Mouse (Mus musculus) c-Kit-positive CD71-positive TER-119-negative erythroid progenitor cells, embryonic 14.5 days (primary cell): Measurements from ENCODE around the gene Rcan3.

Source experiments
- DNase-seq: peaks from one replicate; pipeline ENCODE4 v3.0.0-alpha.2; 2013; ENCODE audit warnings: low read depth

Rcan3 gene

DNA sequence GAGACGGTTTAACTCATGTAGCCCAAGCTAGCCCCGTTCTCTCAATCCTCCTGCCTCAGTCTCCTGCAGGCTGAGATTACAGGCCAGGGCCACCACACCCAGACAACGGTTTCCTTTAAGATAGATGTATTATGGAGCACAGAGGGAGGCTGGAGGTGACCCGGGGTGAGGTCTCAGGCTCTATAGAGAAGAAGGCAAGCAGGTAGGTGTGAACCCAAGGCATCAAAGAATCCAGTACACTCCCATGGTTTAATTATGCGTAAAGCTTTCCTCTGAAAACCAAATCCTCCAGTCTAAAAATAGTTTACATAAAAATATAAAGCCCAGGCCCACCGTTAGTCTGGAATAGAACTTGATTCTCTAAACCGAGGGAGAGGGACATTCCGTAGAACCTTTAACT is 20.2 kb downstream of the Rcan3 start:
- DNase-seq = no peak

DNA sequence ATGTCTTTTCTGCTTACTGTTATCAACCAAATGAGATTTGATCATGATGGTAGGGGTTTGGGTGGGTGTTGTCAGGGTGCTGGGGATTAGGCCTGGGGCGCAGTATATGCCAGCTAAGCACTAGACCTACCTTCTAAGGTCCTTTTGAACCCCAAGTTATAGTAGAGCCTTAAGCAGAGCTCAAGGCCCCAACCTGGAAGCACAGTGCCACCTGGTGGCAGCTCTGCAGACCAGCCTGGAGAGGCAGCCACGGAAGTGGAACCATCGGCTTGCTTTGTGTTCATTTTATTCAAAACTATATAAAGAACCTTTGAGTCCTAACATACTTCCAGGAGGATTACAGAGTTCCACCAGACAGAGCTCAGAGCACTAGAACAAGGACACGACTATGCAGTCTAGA is 22.0 kb downstream of the Rcan3 start:
- peak; percentile 63 for DNase-seq

DNA sequence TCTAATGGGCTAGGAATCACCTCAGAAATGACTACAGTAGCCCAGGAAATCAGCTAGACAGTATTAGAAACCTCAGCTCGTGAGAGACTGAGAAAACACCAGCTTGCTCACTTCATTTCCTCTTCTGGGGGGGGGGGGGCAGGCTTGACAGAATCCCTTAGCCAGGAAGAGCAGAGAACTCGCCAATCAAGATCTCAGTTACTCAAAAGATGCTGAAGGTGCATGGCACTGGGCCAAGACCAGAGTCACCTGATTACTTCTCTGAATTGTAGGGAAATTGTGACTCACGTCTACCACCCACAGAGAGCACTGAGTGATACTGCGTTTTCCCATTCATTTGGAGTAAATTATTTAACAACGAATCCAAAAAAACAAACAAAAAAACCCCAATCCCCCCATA is 27.5 kb downstream of the Rcan3 start:
- DNase-seq = no peak

DNA sequence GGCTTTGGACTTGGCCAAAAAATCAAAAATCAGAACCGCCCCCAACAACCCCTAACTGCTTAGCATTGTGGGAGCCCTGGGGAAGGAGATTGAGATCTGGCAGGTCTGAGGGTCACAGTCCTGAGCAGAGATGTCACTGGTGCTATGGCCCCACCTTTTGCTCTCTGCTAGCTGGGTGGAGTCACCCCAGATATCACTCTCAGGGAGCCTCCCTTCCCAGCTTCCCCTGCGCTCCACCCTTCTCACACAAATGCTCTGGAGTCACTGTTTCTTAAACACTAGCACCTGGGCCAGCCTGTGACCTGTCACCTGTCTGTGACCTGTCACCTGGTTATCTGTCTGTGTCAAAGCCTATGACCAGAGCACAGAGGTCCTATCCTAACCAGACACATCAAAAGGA is 28.7 kb downstream of the Rcan3 start:
- peak; percentile 54 for DNase-seq

DNA sequence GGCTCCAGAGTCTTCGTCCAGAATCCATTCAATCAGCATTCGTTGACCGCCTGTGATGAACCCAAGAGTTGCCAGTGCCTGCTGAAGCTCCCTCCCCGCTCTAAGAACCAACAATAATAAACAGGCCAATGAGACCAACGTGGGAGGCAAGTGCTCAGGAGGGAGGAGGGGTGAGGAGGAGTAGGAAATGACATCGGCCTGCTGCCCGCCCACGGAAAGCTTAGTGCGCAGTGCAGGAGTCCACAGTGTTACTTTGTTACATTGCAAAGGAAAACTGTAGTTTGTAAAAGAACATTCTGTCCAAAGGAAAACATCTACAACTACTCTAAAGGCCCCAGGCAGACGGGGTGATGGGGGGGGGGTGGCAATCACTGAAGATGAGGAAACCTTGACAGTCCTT is 29.6 kb downstream of the Rcan3 start:
- DNase-seq = no peak

DNA sequence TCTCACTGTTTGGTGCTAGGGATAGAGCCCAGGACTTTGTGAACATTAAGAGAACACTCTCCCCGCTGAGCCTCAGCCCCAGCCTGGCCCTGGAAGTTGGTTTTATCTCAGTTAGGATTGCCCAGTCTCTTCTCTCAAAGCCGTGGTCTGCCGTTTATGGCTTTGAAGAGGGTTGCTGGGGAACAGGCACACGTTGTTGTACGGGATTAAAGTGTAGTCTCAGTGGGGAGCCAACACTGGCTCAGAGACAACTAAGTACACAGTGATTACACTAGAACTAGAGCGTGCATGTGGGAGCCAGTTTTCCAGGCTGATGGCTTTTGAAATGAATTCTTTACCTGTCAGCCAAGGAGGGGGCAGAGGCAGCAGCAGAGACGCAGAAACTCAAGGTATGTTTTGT is 31.8 kb downstream of the Rcan3 start:
- no peak for DNase-seq

DNA sequence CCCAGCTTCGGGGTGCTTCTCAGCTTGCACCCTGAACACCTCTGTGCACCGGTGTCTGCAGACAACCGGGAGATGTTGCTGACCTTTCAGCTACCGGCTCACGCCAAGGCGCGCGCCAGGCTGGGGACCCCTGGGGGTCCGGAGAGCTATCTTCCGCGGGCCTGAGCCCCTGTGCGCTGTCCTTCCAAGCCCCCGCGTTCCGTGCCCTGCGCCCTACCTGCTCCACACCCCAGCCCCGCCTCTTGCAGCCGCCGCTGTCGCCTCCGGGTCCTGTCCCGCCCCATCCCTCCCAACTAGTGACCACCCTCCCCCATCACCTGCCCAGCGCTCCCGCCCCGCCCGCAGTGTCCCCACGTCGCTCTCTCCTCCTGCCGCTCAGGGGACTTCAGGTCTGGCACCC is 35.7 kb downstream of the Rcan3 start, which contains the start of gene Ncmap:
Gene Ncmap (minus strand): TSS at position 237 of the 400 bp plus-strand sequence.
- no peak for DNase-seq

DNA sequence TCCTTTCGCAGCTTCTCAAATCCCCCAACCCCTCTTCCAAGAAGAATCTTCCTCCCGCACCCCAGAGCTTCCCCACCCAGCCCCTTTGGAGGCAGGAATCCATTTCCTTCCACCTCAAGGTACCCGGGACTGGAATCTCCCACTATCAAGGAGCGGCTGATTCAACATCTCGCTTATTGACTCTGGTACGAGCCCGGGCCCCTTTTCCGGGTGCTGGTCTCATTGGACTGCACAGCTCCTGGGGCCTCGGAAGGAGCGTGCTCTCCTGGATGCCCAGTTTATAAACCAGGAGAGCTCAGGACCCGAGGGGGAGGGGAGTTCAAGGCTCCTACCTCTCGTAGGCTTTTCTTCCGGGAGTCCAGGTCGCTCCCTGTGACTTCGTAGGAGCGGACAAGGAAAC is 36.1 kb downstream of the Rcan3 start:
- no peak for DNase-seq

DNA sequence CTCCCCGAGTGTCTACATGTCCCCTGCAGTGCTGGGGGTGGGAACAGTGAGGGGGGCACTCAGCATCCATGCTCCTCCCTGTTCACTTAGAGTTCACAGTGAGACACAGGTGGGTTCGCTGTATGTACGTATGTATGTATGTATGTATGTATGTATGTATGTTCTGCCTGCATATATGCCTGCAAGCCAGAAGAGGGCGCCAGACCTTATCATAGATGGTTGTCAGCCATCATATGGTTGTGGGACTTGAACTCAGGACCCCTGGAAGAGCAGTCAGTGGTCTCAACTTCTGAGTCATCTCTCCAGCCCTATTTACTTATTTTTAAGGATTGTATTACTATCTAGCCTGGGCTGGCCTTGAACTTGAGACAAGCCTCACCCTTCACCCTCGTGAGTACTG is 37.4 kb downstream of the Rcan3 start:
- DNase-seq = no peak

DNA sequence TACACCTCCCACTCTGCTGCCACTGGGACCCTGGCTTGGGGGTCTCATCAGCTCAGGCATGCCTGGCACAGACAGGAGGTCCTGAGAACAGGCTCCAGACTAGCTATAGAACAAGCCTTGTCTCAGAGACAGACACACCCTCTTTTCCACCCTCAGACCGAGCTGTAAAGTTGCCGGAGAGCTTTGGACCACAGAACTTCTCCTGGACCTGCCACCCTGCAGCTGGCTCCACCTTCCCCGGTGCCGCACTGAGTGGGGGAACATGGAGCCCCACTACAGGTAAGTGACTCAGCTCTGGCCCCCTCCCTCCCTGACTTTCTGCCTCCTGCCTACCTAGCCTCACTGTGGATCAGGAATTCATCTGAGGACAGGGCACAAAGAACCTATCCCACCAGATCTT is 38.3 kb downstream of the Rcan3 start:
- DNase-seq = no peak

DNA sequence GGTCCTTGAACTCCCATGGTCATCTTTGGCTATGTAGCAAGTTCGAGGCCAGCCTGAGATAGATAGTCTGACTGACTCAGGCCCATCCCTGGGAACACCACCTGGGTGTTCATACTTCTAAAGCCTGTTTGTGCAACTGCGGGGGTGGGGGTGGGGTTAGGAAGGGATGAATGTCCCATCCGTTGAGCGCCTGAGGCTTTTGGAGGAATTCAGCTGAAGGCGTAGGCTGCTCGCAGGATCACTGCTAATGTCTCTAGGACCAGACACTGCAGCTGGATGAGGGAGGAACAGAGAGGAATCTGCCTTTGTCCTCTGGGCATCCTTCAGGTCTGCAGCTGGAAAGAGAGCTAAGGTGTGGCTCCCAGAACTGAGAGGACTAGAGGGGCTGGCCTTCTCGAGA is 39.0 kb downstream of the Rcan3 start:
- DNase-seq = no peak

DNA sequence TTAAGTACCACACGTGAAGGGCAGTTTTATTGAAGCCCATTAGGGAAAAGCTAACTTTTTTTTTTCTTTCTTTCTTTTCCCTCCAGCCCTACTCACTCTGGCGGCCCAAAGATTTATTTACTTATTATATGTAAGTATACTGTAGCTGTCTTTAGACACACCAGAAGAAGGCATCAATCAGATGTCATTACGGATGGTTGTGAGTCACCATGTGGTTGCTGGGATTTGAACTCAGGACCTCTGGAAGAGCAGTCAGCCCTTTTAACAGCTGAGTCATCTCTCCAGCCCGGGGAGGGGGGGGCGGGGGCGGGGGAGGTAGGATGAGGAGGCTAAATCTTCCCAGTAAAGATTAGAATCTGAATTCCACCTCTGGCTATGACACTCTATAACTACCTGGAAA is 40.3 kb downstream of the Rcan3 start:
- no peak for DNase-seq

DNA sequence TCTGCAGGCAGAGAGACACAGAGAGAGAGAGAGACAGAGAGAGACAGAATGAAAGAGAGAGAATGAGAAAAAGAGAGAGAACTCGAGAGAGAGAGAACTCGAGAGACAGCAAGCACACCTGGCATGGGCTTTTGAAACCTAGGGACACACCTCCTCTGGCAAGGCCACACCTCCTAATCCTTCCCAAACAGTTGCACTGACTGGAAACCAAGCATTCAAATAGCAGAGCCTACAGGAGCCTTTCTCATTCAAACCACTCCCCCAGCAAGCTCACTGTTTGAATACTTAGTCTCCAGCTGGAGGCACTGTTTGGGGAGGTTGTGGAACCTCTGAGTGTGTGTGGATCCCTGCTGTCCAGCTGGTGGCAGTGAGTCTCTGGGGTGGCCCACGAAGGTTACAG is 40.9 kb downstream of the Rcan3 start:
- DNase-seq = no peak

DNA sequence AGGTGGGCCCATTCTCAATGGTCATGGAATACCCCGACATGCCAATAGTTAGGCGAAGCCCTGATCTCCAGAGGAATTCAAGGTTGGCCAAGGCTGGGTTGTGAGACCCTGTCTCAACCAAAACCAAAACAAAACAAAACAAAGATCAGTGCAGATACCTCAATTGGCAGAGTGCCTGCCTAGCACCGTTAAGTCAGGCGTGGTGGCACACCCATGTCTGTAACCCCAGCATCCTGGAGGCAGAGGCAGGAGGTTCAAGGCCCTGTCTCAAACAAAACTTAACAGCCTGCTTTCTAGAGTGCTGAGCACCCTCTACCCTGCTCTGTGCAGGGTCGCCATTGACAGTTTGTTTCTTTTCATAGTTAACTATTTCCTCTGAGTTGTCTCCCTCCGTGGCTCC is 42.6 kb downstream of the Rcan3 start:
- no peak for DNase-seq

DNA sequence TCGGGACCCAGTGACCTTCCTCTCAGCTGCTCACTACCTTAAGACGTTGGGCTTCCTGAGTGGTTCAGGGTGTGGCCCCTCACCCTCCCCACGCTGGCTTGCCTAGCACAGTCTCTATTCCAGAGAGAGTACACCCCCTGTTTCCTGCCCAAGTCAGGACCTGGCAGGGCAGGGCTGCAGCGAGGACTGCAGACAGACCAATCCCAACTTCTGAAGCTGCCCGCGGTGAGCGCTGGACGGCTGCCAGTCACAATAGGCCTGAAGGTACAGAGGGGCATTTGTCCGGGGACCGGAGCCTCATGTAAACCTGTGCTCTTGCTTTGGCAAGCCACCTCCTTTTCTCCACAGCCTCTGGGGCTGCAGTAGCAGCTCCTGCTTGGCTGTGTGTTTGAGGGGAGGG is 48.0 kb downstream of the Rcan3 start:
- DNase-seq = no peak

DNA sequence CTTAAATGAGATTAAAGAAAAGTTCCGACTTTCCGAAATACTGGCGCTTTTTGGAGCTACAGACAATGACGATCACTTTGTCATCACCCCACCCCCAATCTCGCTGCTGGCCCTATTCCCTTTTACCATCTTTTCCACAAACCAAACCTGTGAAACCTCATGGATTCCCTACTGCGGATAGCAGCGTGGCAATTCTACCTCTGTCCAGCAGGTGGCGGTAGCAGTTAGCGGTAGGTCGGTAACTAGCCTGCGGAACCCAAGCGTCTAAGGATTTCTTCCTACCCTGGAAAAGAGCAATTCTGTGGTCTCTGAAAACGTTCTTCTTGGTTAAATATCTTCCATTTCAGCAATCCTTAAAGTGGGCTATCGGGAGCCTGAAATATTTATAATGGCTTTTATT is 51.3 kb downstream of the Rcan3 start:
- peak; percentile 62 for DNase-seq

DNA sequence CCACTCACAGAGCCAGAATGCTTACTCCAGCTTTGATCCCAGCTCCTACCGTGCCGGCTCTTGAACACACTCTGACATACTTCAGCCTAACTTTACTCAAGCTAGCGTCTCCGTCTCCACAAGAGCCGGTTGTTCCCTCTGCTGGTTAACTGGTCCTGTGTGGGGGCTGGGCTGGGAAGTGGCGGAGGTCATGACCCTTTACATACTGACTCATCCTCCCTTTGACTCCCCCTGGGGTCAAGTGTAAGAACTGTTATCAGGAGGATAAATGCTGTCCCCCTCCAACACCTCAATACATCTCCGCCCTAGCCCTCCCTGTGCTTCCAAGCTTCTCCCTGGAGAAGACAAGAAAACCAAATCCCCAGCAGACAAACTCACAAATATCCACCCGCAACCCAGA is 52.3 kb downstream of the Rcan3 start:
- no peak for DNase-seq

DNA sequence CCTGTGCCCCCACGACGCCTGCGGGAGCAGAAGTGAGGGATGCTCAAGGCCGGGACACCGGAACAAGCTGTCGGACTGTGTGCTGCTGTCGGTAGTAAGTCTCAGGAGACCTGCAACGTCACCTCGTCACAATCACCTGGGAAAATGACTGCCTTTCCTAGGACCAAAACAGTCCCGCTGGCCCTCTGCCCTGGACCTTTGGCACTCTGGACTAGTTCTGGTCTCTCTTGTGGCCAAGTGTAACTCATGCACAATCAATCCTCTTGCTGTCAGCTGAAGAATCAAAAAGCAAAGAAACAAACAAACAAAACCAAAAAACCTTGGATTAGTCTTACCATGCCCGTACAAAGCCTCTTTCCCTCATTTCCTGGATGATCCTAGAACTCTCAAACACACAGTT is 56.4 kb downstream of the Rcan3 start:
- DNase-seq = no peak

DNA sequence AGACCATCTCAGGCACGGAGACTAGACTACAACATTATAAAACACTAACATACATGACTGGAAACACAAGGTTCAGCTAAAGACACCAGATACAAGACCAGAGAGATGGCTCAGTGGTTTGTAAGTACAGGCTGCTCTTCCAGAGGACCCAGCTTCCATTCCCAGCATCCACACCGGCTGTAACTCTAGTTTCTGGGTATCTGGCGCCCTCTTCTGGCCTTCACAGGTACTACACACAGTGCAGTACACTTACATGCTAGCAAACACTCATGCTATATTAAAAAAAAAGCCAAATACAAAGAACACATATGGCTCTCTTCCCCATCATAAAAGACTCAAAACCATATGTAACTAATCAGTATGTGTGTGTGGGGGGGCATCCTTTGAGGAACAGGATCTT is 58.2 kb downstream of the Rcan3 start:
- no peak for DNase-seq

DNA sequence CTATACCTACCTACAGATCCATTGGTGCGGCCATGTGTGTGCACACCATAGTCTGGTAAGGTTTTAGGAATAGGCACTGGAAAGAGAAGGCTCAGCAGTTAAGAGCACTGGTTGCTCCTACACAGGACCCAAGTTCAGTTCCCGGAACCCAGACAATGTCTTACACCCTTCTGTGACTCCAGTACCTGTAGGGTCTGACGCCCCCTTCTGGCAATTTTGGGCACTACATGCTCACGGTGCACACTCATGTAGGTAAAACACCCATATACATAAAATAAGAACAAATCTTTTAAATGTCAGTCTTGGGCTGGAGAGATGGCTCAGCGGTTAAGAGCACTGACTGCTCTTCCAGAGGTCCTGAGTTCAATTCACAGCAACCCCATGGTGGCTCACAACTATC is 60.4 kb downstream of the Rcan3 start:
- no peak for DNase-seq

DNA sequence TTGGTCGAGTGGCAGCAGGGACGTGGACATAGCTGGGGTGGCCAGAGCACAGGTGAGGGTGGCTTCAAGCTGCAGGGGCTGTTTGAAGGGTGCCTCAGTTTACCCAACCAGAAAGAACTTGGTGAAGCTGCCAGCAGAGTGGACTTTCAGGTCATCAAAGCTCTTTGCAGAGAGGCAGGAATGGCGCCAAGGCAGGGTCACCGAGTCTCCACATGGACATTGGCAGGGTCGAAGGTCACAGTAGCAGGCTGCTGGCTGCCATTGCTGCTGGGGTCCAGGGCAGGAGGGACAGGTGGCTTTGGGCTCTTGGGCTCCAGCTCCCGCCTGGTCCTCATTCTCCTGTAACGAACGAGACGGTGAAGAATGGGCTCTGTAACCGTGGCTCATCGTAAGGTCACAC is 63.3 kb downstream of the Rcan3 start:
- no peak for DNase-seq

DNA sequence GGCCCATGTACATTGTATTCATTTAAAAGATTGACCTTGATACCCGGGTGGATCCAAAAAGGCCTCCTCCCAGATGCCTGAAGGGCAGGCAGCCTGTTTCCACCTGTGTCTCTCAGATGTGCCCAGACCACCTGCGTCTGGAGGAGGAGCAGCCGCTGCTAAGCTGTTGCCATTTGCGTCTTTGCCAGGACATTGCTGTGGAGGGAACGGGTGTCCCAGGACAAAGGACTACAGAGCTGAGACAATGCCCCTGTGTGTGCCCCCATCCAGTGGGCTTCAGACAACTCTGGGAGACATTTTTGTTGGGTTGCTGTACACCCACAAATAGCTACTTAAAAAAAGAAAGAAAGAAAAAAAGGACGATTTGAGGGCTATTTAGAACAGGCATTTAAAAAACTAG is 70.8 kb downstream of the Rcan3 start:
- DNase-seq = no peak
